Mouse (Mus musculus): ENCODE measurements at regions not wholly inside any gene's neighbourhood (a gene's known extent, or its start where the extent isn't known, plus 50 kb on each side); places are given as distances from the start of the nearest gene placed in this dataset.

- Histone ChIP-seq H3K36me3 (ENCODE audit: control insufficient read depth, insufficient read depth, low read length, poor library complexity, severe bottlenecking) (no peaks in the 10 kb centered on the region), H3K4me3 (ENCODE audit: low read depth, low read length) (no peak overlapping the region), H3K4me1 (ENCODE audit: control insufficient read depth, insufficient read depth, low read length) (no peaks in the 10 kb centered on the region), H3K9me3 (replicated peaks; ENCODE audit: control insufficient read depth, insufficient read depth, low read length, poor library complexity, severe bottlenecking) (peaks cover 11% of the 10 kb centered on the region; the same call in 1 of the 2 replicates), H3K27ac (ENCODE audit: insufficient read depth, low read length) (no peak overlapping the region), H3K27me3 (ENCODE audit: control insufficient read depth, insufficient read depth, low read length, poor library complexity, severe bottlenecking) (no peaks in the 10 kb centered on the region), H3K9ac (ENCODE audit: low read depth, poor library complexity, severe bottlenecking) (no peak overlapping the region)
- TF ChIP-seq POLR2A (IDR thresholded peaks at IDR 0.05; ENCODE audit: insufficient read depth, low read length) (no peak), CTCF (IDR thresholded peaks at IDR 0.05; ENCODE audit: low read depth, low read length) (no peak)
These were observed 333.2 kb upstream of the Mctp2 start for GRCm38 (mm10) chr7:72639566-72639965.

DNA sequence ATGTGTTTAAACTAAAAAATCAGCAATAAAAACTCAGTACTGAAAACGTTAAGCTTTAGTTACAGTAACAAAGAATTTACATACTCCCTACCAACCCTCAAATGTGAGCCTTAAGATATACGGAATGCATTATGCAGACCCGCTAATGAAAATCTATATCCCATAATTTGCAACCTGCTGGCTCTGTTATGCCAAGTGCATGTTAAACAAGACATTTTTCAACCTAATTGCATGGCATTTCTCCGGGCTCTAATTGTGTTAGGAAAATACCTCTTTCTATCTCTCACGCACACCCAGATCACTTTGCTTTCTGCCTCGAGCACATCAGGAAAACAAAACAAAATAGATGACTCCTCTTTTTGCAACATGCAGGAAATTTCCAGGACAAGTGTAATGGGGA is 368.6 kb upstream of the Mctp2 start:
- H3K9me3 ChIP-seq (replicated peaks; ENCODE audit: control insufficient read depth, insufficient read depth, low read length, poor library complexity, severe bottlenecking), result no peaks in the 10 kb centered on the region

GRCm38 (mm10) chr7:72685803-72686202 is 379.4 kb upstream of the Mctp2 start:
- H3K36me3 ChIP-seq (ENCODE audit: control insufficient read depth, insufficient read depth, low read length, poor library complexity, severe bottlenecking), result no peaks in the 10 kb centered on the region
- no peaks in the 10 kb centered on the region for H3K27me3 ChIP-seq (ENCODE audit: control insufficient read depth, insufficient read depth, low read length, poor library complexity, severe bottlenecking)
- H3K4me3 ChIP-seq (ENCODE audit: low read depth, low read length), result no peak overlapping the region
- no peak overlapping the region for H3K9ac ChIP-seq (ENCODE audit: low read depth, poor library complexity, severe bottlenecking)
- TF ChIP-seq POLR2A (IDR thresholded peaks at IDR 0.05; ENCODE audit: insufficient read depth, low read length) (no peak), EP300 (IDR thresholded peaks at IDR 0.05; ENCODE audit: insufficient read depth, low read depth, low read length) (no peak), CTCF (IDR thresholded peaks at IDR 0.05; ENCODE audit: low read depth, low read length) (no peak)
- no peaks in the 10 kb centered on the region for H3K9me3 ChIP-seq (replicated peaks; ENCODE audit: control insufficient read depth, insufficient read depth, low read length, poor library complexity, severe bottlenecking)
- H3K27ac ChIP-seq (ENCODE audit: insufficient read depth, low read length), result no peak overlapping the region
- H3K4me1 ChIP-seq (ENCODE audit: control insufficient read depth, insufficient read depth, low read length), result no peaks in the 10 kb centered on the region

More for the DNA sequence above, 368.6 kb upstream of the Mctp2 start:
- Histone ChIP-seq H3K4me1 (ENCODE audit: control insufficient read depth, insufficient read depth, low read length) (no peaks in the 10 kb centered on the region), H3K4me3 (ENCODE audit: low read depth, low read length) (no peak overlapping the region), H3K9ac (ENCODE audit: low read depth, poor library complexity, severe bottlenecking) (no peak overlapping the region), H3K27me3 (ENCODE audit: control insufficient read depth, insufficient read depth, low read length, poor library complexity, severe bottlenecking) (no peaks in the 10 kb centered on the region), H3K36me3 (ENCODE audit: control insufficient read depth, insufficient read depth, low read length, poor library complexity, severe bottlenecking) (no peaks in the 10 kb centered on the region), H3K27ac (ENCODE audit: insufficient read depth, low read length) (no peak overlapping the region)
- TF ChIP-seq CTCF (IDR thresholded peaks at IDR 0.05; ENCODE audit: low read depth, low read length), result no peak

- TF ChIP-seq EP300 (IDR thresholded peaks at IDR 0.05; ENCODE audit: insufficient read depth, low read depth, low read length) (no peak), POLR2A (IDR thresholded peaks at IDR 0.05; ENCODE audit: insufficient read depth, low read length) (no peak), CTCF (IDR thresholded peaks at IDR 0.05; ENCODE audit: low read depth, low read length) (no peak)
- Histone ChIP-seq H3K27me3 (ENCODE audit: control insufficient read depth, insufficient read depth, low read length, poor library complexity, severe bottlenecking) (no peaks in the 10 kb centered on the region), H3K36me3 (ENCODE audit: control insufficient read depth, insufficient read depth, low read length, poor library complexity, severe bottlenecking) (no peaks in the 10 kb centered on the region), H3K9me3 (replicated peaks; ENCODE audit: control insufficient read depth, insufficient read depth, low read length, poor library complexity, severe bottlenecking) (no peaks in the 10 kb centered on the region), H3K4me3 (ENCODE audit: low read depth, low read length) (no peak overlapping the region), H3K9ac (ENCODE audit: low read depth, poor library complexity, severe bottlenecking) (no peak overlapping the region), H3K27ac (ENCODE audit: insufficient read depth, low read length) (no peak overlapping the region), H3K4me1 (ENCODE audit: control insufficient read depth, insufficient read depth, low read length) (no peaks in the 10 kb centered on the region)
These were observed 380.9 kb upstream of the Mctp2 start for GRCm38 (mm10) chr7:72687356-72687755.

DNA sequence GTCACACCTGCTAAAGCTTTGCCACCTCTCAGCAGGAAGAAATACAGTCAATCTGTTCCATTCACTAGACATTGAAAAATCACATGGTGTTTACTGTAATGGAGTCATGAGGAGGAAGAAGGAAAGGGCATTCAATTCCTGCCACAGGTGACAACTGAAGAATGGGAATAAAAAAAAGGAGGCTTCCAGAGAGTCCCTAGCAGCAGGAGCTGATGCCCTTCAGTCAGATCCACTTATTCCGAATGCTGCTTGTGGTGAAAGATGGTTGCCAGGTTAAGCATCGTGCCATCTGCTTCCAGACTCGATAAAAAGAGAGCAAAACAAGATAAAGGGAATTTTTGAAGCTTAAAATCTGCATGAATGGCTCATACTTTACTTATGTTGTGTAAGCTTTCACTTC is 385.0 kb upstream of the Mctp2 start:
- TF ChIP-seq POLR2A (IDR thresholded peaks at IDR 0.05; ENCODE audit: insufficient read depth, low read length), result no peak
- no peak for TF ChIP-seq EP300 (IDR thresholded peaks at IDR 0.05; ENCODE audit: insufficient read depth, low read depth, low read length)
- TF ChIP-seq CTCF (IDR thresholded peaks at IDR 0.05; ENCODE audit: low read depth, low read length), result no peak
- Histone ChIP-seq H3K9me3 (replicated peaks; ENCODE audit: control insufficient read depth, insufficient read depth, low read length, poor library complexity, severe bottlenecking) (no peaks in the 10 kb centered on the region), H3K27ac (ENCODE audit: insufficient read depth, low read length) (no peak overlapping the region), H3K36me3 (ENCODE audit: control insufficient read depth, insufficient read depth, low read length, poor library complexity, severe bottlenecking) (no peaks in the 10 kb centered on the region), H3K9ac (ENCODE audit: low read depth, poor library complexity, severe bottlenecking) (no peak overlapping the region), H3K4me3 (ENCODE audit: low read depth, low read length) (no peak overlapping the region), H3K4me1 (ENCODE audit: control insufficient read depth, insufficient read depth, low read length) (no peaks in the 10 kb centered on the region), H3K27me3 (ENCODE audit: control insufficient read depth, insufficient read depth, low read length, poor library complexity, severe bottlenecking) (no peaks in the 10 kb centered on the region)

DNA sequence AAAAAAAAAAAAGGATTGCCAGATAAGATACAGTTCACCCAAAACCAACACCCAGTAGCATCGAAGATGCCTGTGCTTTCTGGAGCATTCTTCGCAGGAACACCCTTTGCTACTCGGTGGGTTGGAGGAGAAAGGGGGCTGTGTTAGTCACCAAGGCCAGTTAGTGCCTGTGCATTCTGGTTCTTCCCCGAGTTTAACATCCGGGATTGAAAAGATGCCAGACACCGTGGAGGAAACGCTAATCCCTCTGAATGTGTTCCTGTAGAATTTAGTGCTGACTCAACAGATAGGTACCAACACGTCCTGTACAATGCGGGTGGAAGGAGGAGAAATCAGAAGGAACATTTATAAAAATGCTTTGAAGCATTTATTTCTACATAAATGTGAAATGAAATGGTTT is 385.5 kb upstream of the Mctp2 start:
- Histone ChIP-seq H3K9me3 (replicated peaks; ENCODE audit: control insufficient read depth, insufficient read depth, low read length, poor library complexity, severe bottlenecking) (no peaks in the 10 kb centered on the region), H3K36me3 (ENCODE audit: control insufficient read depth, insufficient read depth, low read length, poor library complexity, severe bottlenecking) (no peaks in the 10 kb centered on the region), H3K9ac (ENCODE audit: low read depth, poor library complexity, severe bottlenecking) (no peak overlapping the region), H3K4me3 (ENCODE audit: low read depth, low read length) (no peak overlapping the region), H3K27ac (ENCODE audit: insufficient read depth, low read length) (no peak overlapping the region), H3K27me3 (ENCODE audit: control insufficient read depth, insufficient read depth, low read length, poor library complexity, severe bottlenecking) (no peaks in the 10 kb centered on the region), H3K4me1 (ENCODE audit: control insufficient read depth, insufficient read depth, low read length) (no peaks in the 10 kb centered on the region)
- TF ChIP-seq CTCF (IDR thresholded peaks at IDR 0.05; ENCODE audit: low read depth, low read length), result no peak
- no peak for TF ChIP-seq EP300 (IDR thresholded peaks at IDR 0.05; ENCODE audit: insufficient read depth, low read depth, low read length)
- TF ChIP-seq POLR2A (IDR thresholded peaks at IDR 0.05; ENCODE audit: insufficient read depth, low read length), result no peak
